ENCODE assay signal across 8 mouse cellular contexts in genomic region chr14:122106822-122107468, GRCm38 (mm10). TPM values are rescaled to one million over a fixed set of nuclear protein-coding genes. Genes with fewer than 3 reads are reported as not detected.
DNase-seq lines count a peak whose midpoint lies in the region; ATAC-seq and TF ChIP-seq lines count a peak whose summit lies in the region.

Gene Tm9sf2, plus strand, starts transcription at chr14:122107038.

- H3K4me1 ChIP-seq in lung, postnatal 0 days (ENCODE audit: insufficient read depth, low read depth, low read length) = peaks cover 18% of the 10 kb centered on the region; the same call in 1 of the 2 replicates

- H3K9me3 ChIP-seq in lung, postnatal 0 days (ENCODE audit: low read length) = no peaks in the 10 kb centered on the region

- 2% methylated on average over 63 of the region's 76 CpGs for WGBS in lung, postnatal 0 days

- no peaks in the 10 kb centered on the region for H3K27me3 ChIP-seq in lung, postnatal 0 days (replicated peaks; ENCODE audit: insufficient read depth, low read length)

- H3K9ac ChIP-seq in lung, postnatal 0 days (replicated peaks; ENCODE audit: low read depth) = peak within 1 kb of the TSS; percentile 99

- peak; percentile 74 for DNase-seq in MEL-GATA-1-ER (ENCODE audit: extremely low read depth, low read depth)
- DNase-seq in cerebellum, adult 8-10 months = peak; percentile 93
- peak; percentile 86 for DNase-seq in forelimb bud, embryonic 11.5 days (ENCODE audit: low read depth, low spot score)
- DNase-seq in layer of hippocampus, adult 9-11 months = peak; percentile 95
- peak; percentile 98 for DNase-seq in lung, postnatal 0 days (ENCODE audit: low spot score)
- peak; percentile 83 for DNase-seq in ovary, postnatal 14 days (ENCODE audit: low spot score)
- DNase-seq in thymus, postnatal 14 days = peak; percentile 96

- TF ChIP-seq EP300 in lung, postnatal 0 days (IDR thresholded peaks at IDR 0.05) = no peak

- H3K36me3 ChIP-seq in lung, postnatal 0 days (ENCODE audit: insufficient read depth, low read length) = no peaks in the 10 kb centered on the region

- peak within 1 kb of the TSS; percentile 96 for H3K27ac ChIP-seq in lung, postnatal 0 days (ENCODE audit: low read length)

- TF ChIP-seq CTCF in lung, postnatal 0 days (IDR thresholded peaks at IDR 0.05) = peak; percentile 31; the same call in 1 of the 2 replicates

- ATAC-seq in hematopoietic stem cell, adult 5-6 weeks (replicated peaks in 1 of 2; ENCODE audit: insufficient read depth in 1 of 2, low FRiP score in 2 of 2, low TSS enrichment in 1 of 2, low read depth in 1 of 2, poor library complexity in 2 of 2, severe bottlenecking in 2 of 2) = peak; percentile 78 to 81
- ATAC-seq in lung, postnatal 0 days = peak; percentile 93

- peak within 1 kb of the TSS; percentile 97 for H3K4me3 ChIP-seq in lung, postnatal 0 days (ENCODE audit: low read depth, low read length)

- peak within 1 kb of the TSS; percentile 83 for H3K4me2 ChIP-seq in lung, postnatal 0 days (replicated peaks; ENCODE audit: low read depth, low read length)

RNA-seq across cellular contexts. Expression of gene Tm9sf2, which starts in this region (rescaled TPM):
- total RNA-seq in hematopoietic stem cell, adult 5-6 weeks (2017) = 103 and 105 TPM in 2 replicates
- polyA plus RNA-seq in lung, postnatal 0 days (2015; fragmentation: Nextera tagmentation; extraction: Ambion mirVana) = 162 and 170 TPM in 2 replicates

Comparison
In these comparisons a context has a peak if more than half of its experiments do, and no peak if none do; other contexts are left out.
1. Peak in every context shown above with its lines: DNase-seq, ATAC-seq, H3K4me3 ChIP-seq and H3K27ac ChIP-seq.